Mouse (Mus musculus): ENCODE measurements around the gene Fbxl8. TPM values are rescaled to one million over a fixed set of nuclear protein-coding genes. Genes with fewer than 3 reads are reported as not detected.

Gene Fbxl8
- total RNA-seq, 2 experiments from 2014 or later = 0.91 to 1.9 TPM

- no peak overlapping the region for H3K4me3 ChIP-seq
- no peak for TF ChIP-seq CTCF (conservative IDR thresholded peaks at IDR 0.05)
- DNase-seq (ENCODE audit: low spot score in 2 of 2) = no peak
- no peak overlapping the region for H3K27ac ChIP-seq
Measured at GRCm38 (mm10) chr8:105260371-105261099, 3.9 kb upstream of the Fbxl8 start.

GRCm38 (mm10) chr8:105261326-105261980, 3.0 kb upstream of the Fbxl8 start:
- TF ChIP-seq CTCF (conservative IDR thresholded peaks at IDR 0.05) = no peak
- DNase-seq (ENCODE audit: low spot score in 2 of 2) = no peak
- Histone ChIP-seq H3K27ac (no peak overlapping the region), H3K4me3 (no peak overlapping the region)

GRCm38 (mm10) chr8:105263244-105263912, 1.1 kb upstream of the Fbxl8 start:
- Histone ChIP-seq H3K27ac (no peak overlapping the region), H3K4me3 (no peak overlapping the region)
- no peak for TF ChIP-seq CTCF (conservative IDR thresholded peaks at IDR 0.05)
- no peak for DNase-seq (ENCODE audit: low spot score in 2 of 2)

- no peak overlapping the region for H3K27ac ChIP-seq
- H3K4me3 ChIP-seq = peak overlapping the region; percentile 71
- TF ChIP-seq CTCF (conservative IDR thresholded peaks at IDR 0.05) = no peak
- DNase-seq (ENCODE audit: low spot score in 2 of 2) = no peak
Measured at GRCm38 (mm10) chr8:105265128-105265527, 680 bp downstream of the Fbxl8 start.

- Histone ChIP-seq H3K27ac (no peak overlapping the region), H3K4me3 (no peak overlapping the region)
- DNase-seq (ENCODE audit: low spot score in 2 of 2) = no peak
- TF ChIP-seq CTCF (conservative IDR thresholded peaks at IDR 0.05) = no peak
Measured at GRCm38 (mm10) chr8:105266775-105267174, 2.3 kb downstream of the Fbxl8 start.

- TF ChIP-seq CTCF (conservative IDR thresholded peaks at IDR 0.05) = no peak
- H3K4me3 ChIP-seq = peak overlapping the region; percentile 60
- H3K27ac ChIP-seq = peak overlapping the region; percentile 80
- peak; percentile 75 to 84 for DNase-seq (ENCODE audit: low spot score in 2 of 2)
Measured at GRCm38 (mm10) chr8:105268342-105269074, 4.1 kb downstream of the Fbxl8 start.

GRCm38 (mm10) chr8:105269075-105269458, 4.6 kb downstream of the Fbxl8 start:
- Histone ChIP-seq H3K27ac (peak overlapping the region; percentile 80), H3K4me3 (peak overlapping the region; percentile 60)
- no peak for TF ChIP-seq CTCF (conservative IDR thresholded peaks at IDR 0.05)
- DNase-seq (ENCODE audit: low spot score in 2 of 2) = no peak

- TF ChIP-seq CTCF (conservative IDR thresholded peaks at IDR 0.05) = no peak
- peak within 1 kb of the TSS; percentile 60 for H3K4me3 ChIP-seq
- DNase-seq (ENCODE audit: low spot score in 2 of 2) = peak in 1 of 2 experiments; percentile 41
- H3K27ac ChIP-seq = peak within 1 kb of the TSS; percentile 80
Measured at GRCm38 (mm10) chr8:105269461-105269947, 5.1 kb downstream of the Fbxl8 start, which contains the start of gene Hsf4. TSS of gene Hsf4 (plus strand) at chr8:105269801.

- no peak for DNase-seq (ENCODE audit: low spot score in 2 of 2)
- H3K4me3 ChIP-seq = peak overlapping the region; percentile 60
- H3K27ac ChIP-seq = peak overlapping the region; percentile 80
- no peak for TF ChIP-seq CTCF (conservative IDR thresholded peaks at IDR 0.05)
Measured at GRCm38 (mm10) chr8:105270101-105270915, 5.9 kb downstream of the Fbxl8 start.

GRCm38 (mm10) chr8:105270916-105271186, 6.4 kb downstream of the Fbxl8 start:
- DNase-seq (ENCODE audit: low spot score in 2 of 2) = no peak
- TF ChIP-seq CTCF (conservative IDR thresholded peaks at IDR 0.05) = no peak
- Histone ChIP-seq H3K4me3 (no peak overlapping the region), H3K27ac (no peak overlapping the region)

- DNase-seq (ENCODE audit: low spot score in 2 of 2) = no peak
- peak overlapping the region; percentile 54; the same call in 1 of the 2 replicates for H3K4me3 ChIP-seq
- H3K27ac ChIP-seq = no peak overlapping the region
- peak; percentile 36 for TF ChIP-seq CTCF (conservative IDR thresholded peaks at IDR 0.05)
Measured at GRCm38 (mm10) chr8:105275387-105275786, 10.9 kb downstream of the Fbxl8 start.

GRCm38 (mm10) chr8:105275840-105276239, 11.4 kb downstream of the Fbxl8 start, which contains the start of gene Nol3:
TSS of gene Nol3 (plus strand) at chr8:105276140.
- TF ChIP-seq CTCF (conservative IDR thresholded peaks at IDR 0.05) = no peak
- H3K27ac ChIP-seq = peak within 1 kb of the TSS; percentile 70
- peak within 1 kb of the TSS; percentile 54 for H3K4me3 ChIP-seq
- DNase-seq (ENCODE audit: low spot score in 2 of 2) = no peak

Data from layer of hippocampus, adult 2 months (tissue).